Mouse (Mus musculus) erythroid progenitor cell, adult 5-6 weeks (primary cell): ENCODE results near the gene Spata17. TPM values are rescaled to one million over a fixed set of nuclear protein-coding genes. Genes with fewer than 3 reads are reported as not detected.

Experiments
- ATAC-seq: replicated peaks from 2 replicates; pipeline ENCODE4 v1.8.0; 2016; ENCODE audit warnings: moderate number of reproducible peaks, mild to moderate bottlenecking, moderate TSS enrichment, inconsistent platforms; ENCODE audit not compliant: poor library complexity, low FRiP score, severe bottlenecking
- total RNA-seq, 2 experiments: library from RNA; stranded (forward) in 1 of 2; stranded (reverse) in 1 of 2; fragments of 150-400 nt in 1 of 2; fragments of 186-747, 209-891 nt in 1 of 2; gene quantifications; 2 replicates each; pipeline versions ENCODE4 v1.2.3 to v1.2.4; 2015 to 2017; ENCODE audit warnings: low replicate concordance in 2 of 2

The Spata17 gene
- total RNA-seq (2015; ENCODE audit: low replicate concordance) = not detected in 2 replicates
- total RNA-seq (2017; ENCODE audit: low replicate concordance) = not detected in 2 replicates

DNA sequence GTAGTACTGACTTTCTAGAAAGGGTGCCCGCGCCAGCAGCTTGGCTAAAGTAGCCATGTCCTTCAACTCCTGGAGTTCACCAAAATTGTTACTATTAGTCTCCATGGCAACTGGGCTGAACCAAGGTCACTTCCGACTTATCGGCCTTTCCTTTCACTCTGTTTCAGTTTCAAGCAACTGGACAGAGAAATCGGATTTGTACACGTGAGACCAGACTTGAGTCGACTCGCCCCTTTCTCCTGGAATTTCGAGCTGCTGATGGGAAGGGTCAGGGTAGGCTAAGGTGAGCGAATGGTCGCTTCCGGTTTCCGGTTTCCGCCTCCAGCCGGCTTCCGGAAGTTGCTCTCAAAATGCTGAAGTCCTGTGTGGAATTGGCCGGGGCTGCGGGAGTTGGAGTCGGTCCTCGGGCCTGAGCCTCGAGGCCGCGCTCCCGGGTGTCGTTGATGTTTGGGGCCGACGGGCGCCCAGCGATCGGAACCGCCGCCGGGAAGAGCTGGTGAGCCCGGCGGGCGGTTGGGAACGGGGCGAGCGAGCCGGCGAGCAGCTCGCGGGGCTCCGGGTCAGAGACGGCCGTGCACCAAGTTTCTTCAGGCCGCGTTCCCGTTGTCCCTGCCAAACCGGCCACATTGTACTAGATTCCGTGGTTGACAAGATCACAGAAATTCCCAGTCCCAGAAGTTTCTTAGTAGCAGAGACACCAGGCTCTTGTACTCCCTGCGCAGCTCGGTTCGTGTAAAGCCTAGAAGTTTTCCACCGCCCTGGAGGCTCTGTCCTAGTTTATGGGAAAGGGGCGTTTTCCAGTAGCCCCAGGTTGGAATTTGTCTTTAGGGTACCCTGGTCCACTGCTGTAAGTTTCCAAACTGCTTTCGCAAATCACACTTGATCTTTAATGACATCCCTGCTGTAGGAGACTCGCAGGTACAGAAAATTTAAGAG lies at the start of gene Spata17, which contains the start of gene Gpatch2:
Gene Spata17, minus strand, starts transcription at position 285 of the 936 bp plus-strand sequence.
Gene Gpatch2, plus strand, starts transcription at position 328 of the 936 bp plus-strand sequence.
- peak; percentile 89 for ATAC-seq

DNA sequence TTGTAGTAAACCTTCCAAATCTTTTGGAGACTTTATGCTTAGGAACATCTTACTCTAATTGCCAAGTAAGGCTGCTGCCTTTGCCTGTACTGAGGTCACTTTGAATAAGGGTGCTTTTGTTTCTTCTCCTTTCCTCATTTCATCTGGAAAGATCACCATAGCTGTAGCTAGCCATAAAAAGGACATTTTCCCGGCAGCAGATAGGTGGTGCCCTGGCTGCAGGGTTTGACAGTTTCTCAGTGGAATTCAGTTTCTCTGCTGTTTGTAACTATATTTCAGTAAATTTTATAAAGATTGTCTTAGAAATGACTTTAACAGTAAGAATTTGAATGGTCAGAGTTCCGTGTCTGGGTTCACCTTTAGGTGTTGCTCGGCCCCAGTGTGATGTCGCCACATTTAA lies 43.5 kb upstream of the Spata17 start:
- no peak for ATAC-seq

DNA sequence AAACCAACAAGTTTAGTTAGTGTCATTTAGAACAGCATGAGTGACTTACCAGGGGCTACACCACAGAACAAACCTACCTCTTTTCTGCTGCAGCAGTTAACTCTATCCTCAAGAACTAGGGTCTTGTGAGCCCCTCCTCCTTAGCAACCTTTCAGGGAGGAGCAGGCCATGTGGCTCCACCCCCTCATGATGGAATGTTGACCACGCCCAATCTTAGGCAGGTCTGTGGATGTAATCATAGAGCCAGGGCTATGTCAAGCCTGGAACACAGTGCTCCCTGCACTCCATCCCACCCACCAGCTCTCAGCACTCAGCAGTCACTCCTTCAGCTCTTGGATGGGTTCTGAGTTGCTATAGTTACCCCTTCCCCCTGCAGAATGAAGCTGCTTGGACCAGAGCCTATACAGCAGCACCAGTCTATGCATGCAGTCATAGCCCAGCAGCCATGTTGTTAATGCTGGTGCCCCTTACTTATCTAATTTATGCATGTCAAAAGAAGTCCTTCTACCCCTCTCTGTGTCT lies 35.5 kb upstream of the Spata17 start:
- ATAC-seq = no peak

DNA sequence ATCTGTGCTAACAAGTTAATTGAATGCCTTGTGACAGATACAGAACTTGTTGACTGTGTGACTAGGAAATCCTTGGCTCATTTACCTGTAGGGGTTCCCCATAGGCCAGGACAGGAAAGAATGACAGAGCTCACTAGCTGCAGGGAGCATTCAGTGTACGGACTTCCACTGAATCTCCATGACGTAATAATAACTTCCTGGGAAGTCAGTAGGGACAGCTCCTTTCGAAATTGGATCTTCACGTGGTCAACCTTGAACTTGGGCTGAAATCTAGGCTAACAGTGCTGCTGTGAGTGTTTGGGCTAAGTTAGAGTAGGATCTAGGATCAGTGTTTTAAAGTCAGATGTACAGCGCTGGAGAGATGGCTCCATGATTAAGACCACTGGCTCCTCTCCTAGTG lies 29.5 kb upstream of the Spata17 start:
- ATAC-seq = no peak

DNA sequence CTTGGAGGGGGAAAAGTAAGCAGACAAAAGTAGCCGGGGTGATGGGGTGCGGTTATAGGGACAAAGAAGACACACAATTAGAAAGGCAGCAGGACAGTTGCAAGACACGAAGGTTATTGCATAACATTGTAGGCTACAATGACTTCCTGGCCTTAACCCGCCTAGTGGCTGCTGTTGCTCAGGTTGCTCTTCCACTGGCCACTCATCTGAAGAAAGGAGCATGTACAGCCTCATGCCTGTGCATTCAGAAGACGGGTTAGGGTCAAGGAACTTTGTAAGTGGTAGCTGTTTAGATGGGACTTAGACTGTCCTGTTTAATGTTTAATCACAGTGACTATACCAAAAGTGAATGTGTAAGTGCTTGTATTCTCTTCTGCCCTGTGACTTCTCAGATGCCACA lies 26.1 kb upstream of the Spata17 start:
- ATAC-seq = no peak

DNA sequence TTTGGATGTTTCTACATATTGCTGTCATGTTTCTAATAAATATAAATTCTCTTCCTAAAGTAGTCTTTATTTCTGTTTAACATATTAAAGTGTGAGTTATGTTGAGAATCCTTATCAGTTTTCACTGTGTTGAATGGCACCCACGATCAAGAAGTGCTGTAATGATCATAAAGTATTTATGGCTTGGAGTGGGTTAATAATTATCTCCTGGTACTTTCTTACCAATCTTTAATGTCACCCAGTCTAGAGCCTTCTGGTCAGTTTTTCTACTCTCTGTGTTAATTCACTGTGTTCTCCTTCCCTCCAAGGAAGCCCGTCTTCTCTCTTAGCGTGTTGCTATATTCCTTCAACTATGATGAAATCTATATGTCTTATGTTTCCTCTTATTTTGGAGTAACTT lies 25.0 kb upstream of the Spata17 start:
- no peak for ATAC-seq

DNA sequence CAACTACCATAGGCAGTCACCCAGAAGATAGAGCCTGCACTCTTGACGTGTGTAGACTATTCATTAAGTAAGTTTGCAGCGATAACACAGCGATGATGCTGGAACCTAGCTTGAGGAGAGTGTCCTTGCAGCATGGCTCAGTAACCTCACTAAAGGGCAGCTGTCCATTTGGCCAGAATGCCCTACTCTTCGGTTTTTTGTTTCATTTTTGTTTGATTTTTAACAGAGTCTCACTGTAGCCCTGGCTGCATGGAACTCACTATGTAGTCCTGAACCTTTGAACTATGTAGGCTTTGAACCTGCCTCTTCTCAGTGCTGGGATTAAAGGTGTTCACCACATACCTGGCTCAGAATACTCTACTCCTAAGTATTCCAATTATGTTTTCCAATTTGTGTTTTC lies 22.8 kb upstream of the Spata17 start:
- ATAC-seq = no peak

DNA sequence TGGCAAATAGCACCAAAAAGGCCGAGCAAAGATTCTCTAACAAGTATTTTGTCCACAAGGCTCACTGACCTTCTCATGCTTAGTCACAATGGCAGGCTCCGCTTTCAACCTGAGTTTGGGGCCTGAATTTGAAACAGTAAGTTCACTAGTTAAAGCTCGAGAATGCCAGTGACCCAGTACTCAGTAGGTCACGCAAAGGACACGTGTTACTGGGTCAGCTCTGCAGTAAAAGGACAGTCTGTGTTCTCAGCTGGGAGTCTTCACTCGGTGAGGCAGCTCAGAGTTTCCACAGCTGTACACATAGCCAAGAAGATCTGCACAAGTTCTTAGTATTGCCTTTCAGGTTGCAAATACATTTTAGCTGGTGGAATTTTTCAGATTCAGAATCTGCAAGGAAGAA lies 21.0 kb upstream of the Spata17 start:
- no peak for ATAC-seq

DNA sequence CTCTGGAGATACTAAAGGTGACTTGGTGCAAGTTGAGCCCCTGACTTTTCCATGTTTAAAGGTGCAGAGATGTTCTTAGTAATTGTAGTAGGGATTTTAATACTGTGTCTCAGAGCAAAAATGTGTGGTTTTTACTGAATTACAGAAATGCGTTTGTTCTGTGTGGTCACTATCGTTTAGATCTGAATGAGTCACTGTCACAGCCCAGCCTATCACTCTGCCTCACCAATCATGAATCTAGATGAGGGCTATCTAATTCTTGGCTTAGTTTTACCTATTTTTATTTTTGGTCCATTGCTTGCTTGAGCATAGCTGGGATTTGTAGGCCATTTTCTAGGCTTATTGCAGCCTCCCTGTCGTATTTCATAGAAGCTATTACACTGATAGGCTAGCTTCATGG lies 19.9 kb upstream of the Spata17 start:
- no peak for ATAC-seq

DNA sequence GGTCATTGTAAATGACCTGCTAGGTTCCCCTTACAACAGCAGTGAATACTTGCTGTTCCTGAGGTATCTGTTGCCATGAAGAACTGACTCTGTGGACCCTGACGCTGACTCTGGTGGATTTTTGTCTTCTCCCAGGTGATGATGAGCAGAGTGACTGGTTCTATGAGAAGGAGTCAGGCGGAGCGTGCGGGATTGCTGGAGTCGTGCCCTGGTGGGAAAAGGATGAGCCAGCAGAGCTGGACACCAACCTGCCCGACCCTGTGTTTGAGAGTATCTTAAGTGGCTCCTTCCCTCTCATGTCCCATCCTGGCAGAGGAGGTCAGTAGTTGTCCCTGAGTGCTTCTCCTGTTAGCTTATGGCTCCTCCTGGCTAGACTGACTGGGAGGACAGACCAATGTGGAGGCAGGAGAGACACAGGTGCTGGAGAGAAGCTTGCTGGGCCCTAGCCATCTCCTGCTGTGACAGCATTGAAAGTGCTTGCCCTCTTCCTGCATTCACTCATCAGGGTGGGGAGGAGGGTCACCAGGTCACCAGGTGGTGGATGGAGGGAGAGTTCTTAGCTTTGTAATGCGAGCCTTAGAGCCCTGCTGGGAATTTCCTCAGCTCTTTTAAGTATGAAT lies 17.8 kb upstream of the Spata17 start:
- ATAC-seq = no peak

DNA sequence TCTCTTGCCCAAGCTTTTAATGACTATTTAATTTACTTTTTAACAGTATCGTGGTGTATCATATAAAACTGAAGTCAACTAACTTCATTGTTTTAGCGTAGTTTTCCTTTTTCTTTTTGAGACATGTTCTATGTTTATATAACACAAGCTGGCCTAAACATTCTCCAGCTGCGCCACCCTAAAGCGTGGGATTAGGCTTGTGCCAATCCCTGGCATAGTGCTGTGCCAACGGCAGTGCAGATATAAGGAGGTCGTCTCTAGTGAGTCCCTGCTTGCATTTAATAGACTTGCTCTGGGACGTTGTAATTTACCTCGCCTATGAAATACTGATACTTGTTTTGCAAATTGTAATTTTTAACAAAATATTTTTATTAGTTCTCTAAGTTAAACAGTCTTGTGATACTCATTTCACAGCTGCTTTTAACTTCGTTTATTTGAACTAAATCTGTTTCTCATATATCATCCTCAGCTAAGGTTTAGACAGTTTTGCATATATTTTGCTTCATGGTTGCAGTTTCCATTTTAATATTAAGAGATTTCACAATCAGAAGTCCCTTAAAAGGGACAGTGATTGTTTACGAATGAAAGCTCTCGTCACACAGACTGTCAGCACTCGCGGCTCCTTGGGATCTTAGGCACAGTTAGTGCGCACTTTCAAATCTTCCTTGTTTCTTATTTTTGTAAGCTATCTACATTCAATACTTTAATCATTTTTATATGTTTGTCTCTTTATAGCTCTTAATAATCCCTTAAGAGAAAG lies 17.1 kb upstream of the Spata17 start:
- ATAC-seq = no peak

DNA sequence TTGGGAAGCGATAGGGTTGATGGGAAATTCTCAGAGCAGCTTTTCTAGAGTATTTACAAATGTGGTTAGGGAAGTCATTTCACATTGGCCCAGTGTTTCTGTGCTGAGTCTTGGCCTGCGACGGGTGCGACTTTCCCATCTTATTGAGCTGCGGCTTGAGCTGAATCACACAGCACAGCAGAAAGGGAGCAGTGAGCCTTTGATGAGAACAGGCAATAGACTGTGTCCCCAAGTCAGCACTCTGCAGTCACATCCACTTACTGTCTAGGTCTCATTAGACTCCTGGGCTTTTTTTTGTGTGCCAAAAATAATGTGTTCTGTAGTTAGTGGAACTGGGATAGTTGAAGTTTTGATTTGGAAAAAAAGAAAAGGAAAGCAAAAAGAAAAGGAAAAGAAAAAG lies 15.0 kb upstream of the Spata17 start:
- no peak for ATAC-seq

DNA sequence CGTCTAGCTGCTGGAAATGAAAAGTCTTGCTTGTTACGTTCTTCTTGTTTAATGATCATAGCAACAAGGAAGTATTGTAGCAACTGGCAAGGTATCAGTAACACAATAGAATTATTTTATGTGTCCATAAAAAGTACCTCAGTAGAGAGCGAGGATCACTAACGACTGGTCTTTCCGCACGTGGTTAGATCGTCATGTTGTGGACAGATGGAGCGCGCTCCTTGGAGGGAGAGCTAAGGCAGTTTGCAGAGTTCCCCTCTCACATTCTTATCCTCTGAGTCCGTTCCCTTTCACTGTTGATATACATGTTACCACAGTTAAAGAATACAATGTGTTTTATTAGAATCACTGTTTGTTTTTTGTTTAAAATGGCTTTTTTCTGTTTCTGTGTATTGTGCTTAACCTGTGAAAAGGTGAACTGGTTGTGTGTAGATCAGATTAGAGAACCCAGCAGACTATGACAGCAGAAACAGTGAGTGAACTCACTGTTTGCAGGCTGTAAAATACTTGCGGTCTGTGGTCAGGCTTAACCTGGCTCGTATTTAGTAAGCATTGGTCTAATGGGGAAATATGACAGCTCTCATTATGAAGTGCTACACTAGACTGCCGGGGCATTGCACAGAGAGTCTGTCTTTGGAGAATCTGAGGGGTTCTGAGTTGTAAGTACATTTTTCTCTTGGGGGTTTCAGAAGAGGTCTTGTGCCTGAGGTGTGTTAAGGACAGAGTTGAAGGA lies 13.3 kb upstream of the Spata17 start:
- no peak for ATAC-seq

DNA sequence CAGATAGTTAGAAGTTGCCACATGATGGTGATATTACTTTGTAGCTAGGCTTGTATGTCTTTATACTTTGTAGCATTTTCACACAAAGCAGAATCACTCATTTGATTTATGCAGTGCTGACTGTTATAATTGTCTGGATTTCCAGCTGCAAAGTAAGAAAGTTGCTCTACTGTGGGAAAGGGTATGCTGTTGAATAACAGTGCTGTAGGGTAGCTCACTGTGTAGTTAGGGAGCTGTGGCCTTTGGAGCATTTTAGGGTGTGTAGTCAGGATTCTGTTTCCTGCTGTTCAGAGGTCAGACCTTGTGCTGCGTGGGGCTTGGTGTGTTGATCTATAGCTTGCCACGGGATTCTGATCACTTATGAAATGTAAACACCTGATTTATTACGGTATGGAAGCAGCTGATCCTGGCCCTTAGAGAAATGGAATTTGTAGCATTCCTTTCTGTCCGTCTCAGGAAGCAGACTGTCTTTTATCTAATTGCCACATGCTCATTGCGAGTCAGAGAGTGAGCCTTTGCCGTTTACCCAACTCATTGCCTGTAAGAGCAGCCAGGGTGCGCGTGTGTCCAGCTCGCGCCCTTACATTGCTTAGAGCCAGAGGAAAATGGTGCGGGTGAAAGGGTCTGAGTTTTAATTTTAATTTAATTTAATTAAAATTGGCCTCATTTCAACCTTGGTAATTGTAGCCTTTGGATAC lies 11.2 kb upstream of the Spata17 start:
- ATAC-seq = no peak

DNA sequence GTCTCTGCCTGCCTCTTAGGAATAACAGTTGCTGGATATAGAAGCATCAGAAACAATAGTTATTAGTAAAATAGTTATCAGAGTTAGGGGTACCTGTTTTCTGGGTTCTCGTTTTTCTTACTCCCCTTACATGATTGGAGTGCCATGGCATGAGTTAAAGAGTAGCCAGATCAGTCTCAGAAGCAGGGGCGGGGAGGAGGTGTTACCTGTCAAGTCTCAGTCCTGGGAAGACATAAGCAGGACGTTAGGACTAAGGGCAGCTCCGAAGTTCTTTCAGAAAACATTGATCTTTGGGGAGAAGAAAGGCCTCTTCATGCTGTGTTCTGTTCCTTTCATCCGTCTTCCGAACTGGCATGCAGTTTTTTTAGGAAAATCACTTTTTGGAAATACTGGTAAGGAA lies 5.5 kb upstream of the Spata17 start:
- no peak for ATAC-seq

DNA sequence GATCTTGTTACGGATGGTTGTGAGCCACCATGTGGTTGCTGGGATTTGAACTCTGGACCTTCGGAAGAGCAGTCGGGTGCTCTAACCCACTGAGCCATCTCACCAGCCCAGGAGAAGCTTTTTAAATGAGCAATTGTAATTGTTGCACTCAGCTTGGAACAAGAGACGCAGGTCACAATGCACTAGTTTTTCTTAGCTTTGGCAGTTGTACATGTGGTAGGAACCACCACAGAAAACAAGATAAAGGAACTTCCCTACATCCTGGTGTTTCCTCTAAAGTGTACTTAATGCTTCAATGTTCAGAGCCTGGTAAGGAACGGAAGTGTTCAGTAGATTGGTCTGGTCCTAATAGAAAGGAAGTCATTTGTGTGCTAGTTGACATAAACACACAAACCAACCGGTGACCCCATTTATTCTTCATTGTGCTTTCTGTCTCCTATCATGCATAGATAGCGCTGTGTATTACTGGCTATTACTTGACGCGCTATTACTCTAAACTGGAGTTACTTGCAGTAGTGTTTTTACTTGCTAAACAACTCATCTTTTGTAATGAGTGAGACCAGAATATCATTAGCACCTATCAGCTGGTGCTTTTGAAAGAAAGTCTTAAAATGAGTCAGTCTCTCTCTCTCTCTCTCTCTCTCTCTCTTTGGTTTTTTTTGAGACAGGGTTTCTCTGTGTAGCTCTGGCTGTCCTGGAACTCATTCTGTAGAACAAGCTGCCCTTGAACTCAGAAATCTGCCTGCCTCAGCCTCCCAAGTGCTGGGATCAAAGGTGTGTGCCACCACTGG lies 1.6 kb upstream of the Spata17 start:
- ATAC-seq = no peak

DNA sequence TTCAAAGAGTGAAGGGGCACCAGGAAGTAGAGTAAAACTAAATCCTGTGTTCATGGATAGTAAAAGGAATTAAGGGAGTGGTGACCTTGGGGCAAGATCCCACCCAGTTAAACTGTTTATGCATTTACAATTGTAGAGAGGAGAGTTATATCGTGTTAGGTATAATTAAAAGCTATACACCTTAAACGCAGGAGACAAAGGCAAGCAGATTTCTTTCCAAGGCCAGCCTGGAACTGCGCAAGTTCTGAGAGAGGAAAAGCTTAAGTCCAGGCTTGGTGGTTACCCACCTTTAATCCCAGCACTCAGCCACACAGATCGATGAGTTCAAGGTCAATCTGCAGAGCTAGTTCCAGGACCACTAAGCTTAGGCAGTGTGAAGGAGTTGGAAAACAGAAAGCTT lies 4.5 kb downstream of the Spata17 start:
- ATAC-seq = no peak

DNA sequence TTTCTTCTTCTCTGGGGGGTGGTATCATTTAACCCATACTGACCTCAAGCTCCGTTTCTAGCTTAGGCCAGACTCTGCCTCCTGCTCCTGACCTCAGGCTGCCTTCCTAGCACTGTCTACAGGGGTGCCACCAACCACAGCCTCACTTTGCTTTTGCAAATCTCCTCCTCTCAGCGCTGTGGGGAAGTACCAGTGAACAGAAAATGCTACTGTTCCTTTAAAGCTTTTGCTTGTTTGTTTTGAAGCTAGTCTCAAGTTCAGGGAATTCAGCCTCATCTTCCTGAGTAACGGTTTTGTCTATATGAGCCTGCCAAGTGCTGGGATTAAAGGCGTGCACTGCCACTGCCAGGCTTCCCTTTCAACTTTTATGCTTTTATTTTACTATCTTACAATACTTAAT lies 5.8 kb downstream of the Spata17 start:
- ATAC-seq = no peak
